Mouse (Mus musculus): Measurements from ENCODE around the gene Odf3. TPM values are rescaled to one million over a fixed set of nuclear protein-coding genes. Genes with fewer than 3 reads are reported as not detected.

Odf3 gene
- total RNA-seq (2023): not detected

DNA sequence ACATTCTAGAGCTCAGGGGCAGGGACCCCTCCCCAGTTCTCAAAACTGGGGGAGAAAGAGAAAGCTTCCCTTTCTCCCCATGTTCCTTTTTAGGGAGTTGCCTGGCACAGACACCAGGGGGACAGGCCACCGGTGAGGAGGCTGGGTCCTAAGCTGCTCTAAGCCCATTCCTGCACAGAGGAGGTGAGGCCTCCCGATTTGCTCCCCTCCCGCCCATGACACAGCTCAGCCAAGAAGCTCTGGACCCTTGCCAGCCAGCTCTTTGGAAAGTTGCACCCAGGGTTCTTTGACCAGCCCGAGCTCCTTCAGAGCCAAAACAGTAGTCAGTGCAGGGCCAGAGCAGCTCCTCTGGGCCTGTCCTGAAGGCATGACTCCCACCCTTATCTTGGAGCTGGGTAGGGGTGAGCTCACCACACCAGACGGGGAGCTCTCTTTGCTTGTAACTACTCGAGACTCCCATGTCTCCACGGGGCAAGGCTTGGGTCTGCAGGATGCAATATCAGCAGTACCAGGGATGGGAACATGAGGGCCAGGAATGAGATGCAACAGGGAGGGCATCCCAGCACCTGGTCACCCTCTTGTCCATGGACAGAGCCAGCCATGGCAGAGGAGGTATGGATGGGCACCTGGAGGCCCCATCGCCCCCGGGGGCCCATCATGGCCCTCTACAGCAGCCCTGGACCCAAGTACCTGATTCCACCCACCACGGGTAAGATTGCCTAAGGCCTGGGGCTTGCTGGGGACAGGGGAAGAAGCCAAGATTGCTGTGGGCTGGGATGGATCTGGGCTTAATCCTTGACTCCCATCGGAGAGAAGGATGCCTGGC is at the start of gene Odf3:
Gene Odf3 (plus strand): TSS at position 51 of the 826 bp plus-strand sequence.

DNA sequence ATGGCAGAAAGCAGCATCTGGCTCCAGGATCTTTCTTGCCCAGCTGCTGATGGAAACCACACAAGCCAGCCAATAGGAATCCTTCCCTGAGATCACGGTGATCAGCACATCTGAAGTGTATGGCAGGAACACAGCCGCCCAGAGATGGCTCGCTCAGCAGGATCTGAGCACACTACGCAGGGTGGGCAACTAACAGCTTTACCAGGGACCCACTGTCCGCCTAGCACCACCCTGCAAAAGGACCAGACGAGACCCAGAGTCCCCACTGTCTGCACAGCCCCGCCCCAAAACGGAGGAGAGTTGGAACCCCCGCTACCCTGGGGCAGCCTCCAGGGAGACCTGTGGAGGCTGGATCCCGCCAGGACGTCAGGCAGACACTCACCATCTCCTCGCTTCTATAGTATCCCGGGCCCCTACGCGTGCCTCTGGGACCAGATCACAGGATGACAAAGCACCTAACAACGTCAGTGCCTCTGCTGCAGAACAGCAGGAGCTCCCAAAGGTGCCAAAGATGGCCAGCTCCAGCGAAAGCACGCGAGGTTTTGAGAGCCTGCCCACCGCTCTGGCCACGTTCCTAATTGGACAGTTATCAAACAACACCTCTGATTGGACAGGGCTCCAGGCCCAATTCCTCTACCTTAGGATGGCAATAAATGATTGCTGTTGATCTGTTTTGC is 25.8 kb upstream of the Odf3 start, which contains the start of gene Zfp941:
Gene Zfp941 (minus strand): TSS at position 526 of the 677 bp plus-strand sequence.

DNA sequence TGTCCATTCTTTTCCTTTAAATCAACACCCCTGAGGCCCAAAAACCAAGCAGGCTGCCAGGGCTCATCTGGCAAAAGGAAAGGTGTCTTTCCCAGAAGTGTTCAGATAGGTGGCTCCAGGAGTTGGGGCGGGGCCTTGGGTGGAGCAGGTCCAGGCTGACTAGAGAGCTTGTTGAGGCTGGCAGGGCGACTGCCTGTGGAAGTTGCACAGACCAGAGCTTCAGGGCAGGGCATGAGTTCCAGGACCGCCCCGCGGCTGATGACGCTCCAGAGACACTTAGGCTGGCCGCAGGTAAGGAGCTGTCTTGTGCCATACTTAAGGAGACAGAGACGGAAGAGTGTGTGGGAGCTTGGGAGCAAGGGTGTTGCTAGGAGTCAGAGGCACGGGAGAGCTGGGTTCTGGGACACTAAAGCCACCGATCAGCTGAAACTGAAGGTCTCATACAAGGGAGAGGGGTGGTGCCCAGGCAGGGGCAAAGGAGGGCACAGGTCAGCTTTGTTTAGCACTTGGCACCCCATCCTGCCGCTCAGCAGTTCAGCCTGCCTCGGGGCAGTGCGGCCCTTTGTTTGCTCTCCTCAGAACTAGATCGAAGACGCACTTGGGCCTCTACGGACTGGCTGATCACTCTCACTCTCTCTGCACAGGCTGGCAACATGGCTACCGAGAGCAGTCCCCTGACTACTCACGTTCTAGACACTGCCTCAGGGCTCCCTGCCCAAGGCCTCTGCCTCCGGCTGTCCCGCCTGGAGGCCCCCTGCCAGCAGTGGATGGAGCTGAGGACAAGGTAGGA is 12.4 kb upstream of the Odf3 start, which contains the start of gene Urah:
Gene Urah (plus strand): TSS at position 51 of the 790 bp plus-strand sequence.

DNA sequence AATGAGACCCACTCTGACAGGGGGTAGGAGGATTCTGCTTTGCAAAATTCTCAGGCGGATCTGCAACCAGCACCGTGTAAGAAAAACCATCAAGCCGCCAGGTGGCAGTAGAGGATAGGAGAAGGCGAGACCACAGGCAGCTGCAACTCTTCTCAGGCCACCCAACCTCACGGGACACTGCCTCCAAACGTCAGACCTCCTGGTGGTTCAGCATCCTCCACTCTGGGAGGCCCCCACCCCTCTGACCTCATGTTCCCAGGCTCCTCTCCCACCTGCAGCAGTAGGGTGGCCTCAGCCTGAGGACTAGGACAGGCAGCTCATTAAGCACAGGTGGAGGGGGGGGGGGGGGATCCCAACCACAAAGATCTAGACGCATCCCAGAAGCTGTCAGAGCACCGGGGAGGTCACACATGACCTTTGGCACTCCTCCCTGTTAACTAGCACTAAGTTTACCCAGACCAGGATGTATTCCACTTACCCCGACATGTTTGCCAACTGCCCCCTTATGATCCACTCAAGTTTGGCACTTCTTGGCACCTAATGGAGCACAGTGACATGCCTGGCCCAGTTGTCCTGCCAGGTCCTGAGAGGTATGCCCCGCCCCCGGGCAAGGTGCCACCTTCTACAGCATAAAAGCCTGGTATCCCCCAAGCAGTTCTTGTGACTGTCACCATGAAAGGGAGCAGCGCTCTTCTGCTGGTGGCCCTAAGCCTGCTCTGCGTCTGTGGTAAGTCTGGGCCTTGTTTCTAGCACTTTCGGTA is 2.5 kb upstream of the Odf3 start, which contains the start of gene Scgb1c1:
Gene Scgb1c1 (plus strand): TSS at position 643 of the 761 bp plus-strand sequence.

DNA sequence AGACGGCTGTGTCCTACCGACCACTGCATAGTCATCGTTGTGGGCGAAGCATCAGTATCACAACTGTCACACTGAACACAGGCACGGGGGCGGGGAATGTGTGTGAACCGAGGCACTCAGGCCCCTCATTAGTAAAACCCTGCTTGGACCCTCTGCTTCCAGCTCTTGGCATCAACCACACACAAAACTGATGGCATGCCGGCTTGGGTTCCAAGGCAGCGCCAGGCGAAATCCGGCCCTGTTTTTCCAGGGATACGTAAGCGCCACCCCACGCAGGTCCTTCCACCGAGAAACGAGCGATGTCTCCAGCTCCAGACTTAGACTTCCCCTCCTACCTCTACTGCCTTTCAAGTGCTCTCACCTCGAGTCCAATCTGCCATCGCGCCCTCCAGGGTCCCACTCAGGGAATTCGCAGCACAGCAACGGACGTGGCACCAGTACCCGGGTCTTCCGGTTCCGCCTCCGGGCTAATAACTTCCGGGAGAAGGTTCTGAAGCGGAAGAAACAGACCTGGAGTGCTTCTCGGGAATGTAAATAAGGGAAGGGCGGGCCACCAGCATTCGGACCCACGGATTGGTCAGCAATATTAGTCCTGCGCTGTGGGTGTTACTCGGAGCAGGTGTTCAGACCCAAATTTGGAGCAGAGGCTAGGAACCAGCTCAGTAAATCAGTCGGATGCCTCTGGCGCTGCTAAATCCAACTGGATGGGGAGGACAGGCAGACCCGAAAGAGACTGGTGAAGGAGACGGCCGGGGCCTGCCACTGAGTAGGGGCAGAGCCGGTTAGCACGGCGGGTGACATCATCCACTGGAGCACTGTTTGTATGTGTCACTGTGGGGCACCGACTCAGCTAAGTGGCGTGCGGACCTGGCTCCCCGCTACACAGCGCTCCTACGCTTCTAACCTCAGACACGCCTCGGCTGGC is 8.5 kb downstream of the Odf3 start, which contains the start of gene Gm45785:
Gene Gm45785 (minus strand): TSS at position 472 of the 925 bp plus-strand sequence.

DNA sequence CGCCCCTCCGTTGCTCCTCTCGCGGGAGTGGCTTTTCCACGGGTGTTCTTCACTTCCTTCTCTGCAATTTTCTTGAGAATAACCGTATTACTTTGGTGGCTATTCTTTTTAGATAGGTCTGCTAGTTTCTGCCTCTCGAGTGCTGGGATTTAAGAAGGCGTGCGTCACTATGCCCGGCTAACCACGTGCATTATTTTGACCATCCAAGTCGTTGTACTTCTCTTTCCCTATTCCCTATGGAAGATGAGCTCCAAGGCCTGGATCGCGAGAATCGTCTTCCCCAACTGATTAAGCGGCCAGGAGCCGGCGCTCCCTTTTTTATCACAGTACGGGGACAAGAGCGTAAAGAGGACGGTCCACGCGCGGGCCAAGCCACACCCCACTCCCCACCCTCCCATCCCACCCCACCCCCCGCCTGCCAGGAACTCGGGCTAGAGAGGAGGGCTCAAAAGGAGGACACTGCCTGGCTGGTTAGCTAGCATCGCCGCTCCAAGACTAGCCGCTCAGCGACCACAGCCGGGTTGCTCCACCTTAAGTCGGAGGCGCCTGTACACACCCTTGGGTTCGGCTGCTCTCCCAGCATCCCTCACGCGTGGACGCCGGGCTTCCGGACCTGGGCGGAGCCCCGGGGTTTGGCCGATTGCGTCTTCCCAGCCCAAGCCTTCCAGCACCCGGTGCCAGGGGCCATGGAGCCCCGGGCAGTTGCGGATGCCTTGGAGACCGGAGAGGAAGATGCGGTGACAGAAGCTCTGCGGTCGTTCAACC is 9.4 kb downstream of the Odf3 start, which contains the start of gene Ric8a:
Gene Ric8a (plus strand): TSS at position 173 of the 765 bp plus-strand sequence.

DNA sequence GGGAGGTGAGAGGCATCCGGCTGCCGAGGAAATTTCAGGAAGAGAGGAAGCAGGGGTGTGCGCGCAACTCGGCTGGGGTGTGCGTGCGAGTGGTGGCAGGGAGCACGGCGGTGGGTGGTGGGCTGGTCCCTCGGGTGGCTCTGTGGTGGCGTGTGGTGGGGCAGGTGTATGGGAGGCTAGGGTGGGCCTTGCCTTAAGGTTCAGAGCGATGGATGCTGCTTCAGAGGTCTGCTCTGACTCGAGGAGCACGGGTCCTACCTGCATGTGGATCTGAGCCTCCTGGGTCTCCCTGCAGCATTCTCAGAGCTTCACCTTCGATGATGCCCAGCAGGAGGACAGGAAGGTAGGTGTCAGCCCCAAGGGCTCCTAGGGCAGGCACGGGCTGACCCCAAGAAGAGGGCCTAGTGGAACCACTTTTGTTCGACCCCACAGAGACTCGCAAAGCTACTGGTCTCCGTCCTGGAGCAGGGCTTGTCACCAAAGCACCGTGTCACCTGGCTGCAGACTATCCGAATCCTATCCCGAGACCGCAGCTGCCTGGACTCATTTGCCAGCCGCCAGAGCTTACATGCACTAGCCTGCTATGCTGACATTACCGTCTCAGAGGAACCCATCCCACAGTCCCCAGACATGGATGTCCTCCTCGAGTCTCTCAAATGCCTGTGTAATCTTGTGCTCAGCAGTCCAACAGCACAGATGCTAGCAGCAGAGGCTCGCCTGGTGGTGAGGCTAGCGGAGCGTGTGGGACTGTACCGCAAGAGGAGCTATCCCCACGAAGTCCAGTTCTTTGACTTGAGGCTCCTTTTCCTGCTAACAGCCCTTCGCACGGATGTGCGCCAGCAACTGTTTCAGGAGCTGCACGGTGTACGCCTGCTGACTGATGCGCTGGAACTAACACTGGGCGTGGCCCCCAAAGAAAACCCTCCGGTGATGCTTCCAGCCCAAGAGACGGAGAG is 10.2 kb downstream of the Odf3 start, which contains the start of gene Bet1l:
Gene Bet1l (minus strand): TSS at position 28 of the 956 bp plus-strand sequence.

DNA sequence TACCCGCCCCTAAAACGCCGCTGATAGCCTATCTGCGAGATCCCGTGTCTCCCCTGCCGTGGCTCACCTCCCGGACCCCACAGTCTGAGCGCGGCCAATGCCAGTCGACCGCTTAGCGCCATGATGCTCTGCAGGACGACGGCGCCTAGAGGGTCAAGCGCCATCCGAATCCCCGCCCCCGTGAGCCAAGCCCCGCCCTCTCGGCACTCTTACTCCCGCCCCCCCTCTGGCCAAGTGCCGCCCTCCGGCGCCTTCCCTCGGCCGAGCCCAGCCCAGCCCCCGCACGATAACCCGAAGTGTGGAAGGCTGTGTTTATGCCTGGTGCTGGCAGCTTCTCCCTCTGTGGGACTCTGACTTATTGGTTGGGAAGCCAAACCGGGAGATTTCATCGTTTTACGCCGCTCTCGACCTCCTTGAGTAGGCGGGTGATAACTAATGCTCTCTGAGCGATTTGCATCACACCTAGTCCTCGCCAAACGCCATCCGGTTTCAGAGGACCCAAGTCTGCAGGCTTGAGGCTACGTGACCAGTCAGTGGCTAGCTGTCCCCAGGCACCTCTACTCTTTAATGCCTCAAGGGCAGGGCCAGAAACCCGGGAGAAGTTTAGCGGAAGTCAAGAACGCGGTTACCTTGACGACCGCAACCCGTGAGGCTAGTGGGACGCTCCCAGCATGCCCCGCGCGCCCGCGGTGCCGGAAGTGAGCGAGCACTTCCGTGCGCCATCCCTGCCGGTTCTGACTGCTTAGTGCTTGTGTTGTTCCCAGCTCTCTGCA is 34.3 kb downstream of the Odf3 start, which contains the start of the genes Psmd13 and Sirt3:
Gene Psmd13 (plus strand): TSS at position 273 of the 773 bp plus-strand sequence.
Gene Sirt3 (minus strand): TSS at position 614 of the 773 bp plus-strand sequence.

DNA sequence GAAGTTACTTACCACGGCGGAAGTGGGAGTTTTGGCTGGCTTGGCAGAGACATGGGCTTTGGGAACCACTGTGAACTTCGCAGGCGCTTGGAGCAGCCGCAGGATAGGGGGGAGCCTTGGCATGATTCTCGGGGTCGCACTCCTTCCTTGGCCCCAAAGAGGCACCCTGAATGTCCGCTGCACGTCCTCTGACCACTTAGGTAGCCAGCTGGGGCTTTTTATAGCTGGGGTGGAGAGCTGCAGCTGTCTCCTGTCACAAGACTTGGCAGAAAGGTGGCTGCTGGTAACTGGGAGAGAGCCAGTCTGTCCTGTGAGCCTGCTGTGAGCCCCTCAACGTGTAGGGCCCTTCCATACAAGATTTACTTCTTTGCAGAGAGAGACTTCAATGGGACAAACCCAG is 52.6 kb downstream of the Odf3 start, which contains the start of gene Cox8b:
Gene Cox8b (minus strand): TSS at position 227 of the 400 bp plus-strand sequence.

Other genes starting within 250 kb of the Odf3 start
- not detected for gene Olfr46, start 246.5 kb upstream of the Odf3 start, total RNA-seq (2023)
- gene Olfr61, start 218.8 kb upstream of the Odf3 start, total RNA-seq (2023): not detected
- gene Olfr53, start 201.4 kb upstream of the Odf3 start, total RNA-seq (2023): not detected
- not detected for gene Olfr539, start 187.9 kb upstream of the Odf3 start, total RNA-seq (2023)
- gene Olfr45, start 165.9 kb upstream of the Odf3 start, total RNA-seq (2023): not detected
- not detected for gene Olfr541, start 150.5 kb upstream of the Odf3 start, total RNA-seq (2023)
- gene Cyp2e1, start 84.1 kb upstream of the Odf3 start, total RNA-seq (2023): not detected
- gene Syce1, start 60.0 kb upstream of the Odf3 start, total RNA-seq (2023): not detected
- gene Zfp941, start 25.6 kb upstream of the Odf3 start, total RNA-seq (2023): under 1 TPM; 0.11 to 0.13 TPM
- gene Urah, start 12.8 kb upstream of the Odf3 start, total RNA-seq (2023): not detected
- gene Scgb1c1, start 2.3 kb upstream of the Odf3 start, total RNA-seq (2023): not detected
- not detected for gene Gm45785, start 8.5 kb downstream of the Odf3 start, total RNA-seq (2023)
- 100 to 1,000 TPM; 105 to 107 TPM for gene Ric8a, start 9.2 kb downstream of the Odf3 start, total RNA-seq (2023)
- gene Bet1l, start 9.8 kb downstream of the Odf3 start, total RNA-seq (2023): 10 to 100 TPM; 21.7 to 23.7 TPM
- gene Psmd13, start 34.2 kb downstream of the Odf3 start, total RNA-seq (2023): 100 to 1,000 TPM; 100 to 112 TPM
- 10 to 100 TPM in 1 of 2 experiments, 1 to 10 TPM in 1; 9.6 to 13.1 TPM for gene Sirt3, start 34.5 kb downstream of the Odf3 start, total RNA-seq (2023)
- not detected for gene Cox8b, start 52.6 kb downstream of the Odf3 start, total RNA-seq (2023)
- gene Nlrp6, start 73.1 kb downstream of the Odf3 start, total RNA-seq (2023): under 1 TPM; 0.09 to 0.16 TPM
- gene Pgghg, start 93.6 kb downstream of the Odf3 start, total RNA-seq (2023): 10 to 100 TPM; 21.4 to 25.2 TPM
- gene Ifitm5, start 102.5 kb downstream of the Odf3 start, total RNA-seq (2023): 1 to 10 TPM; 1.5 to 3.2 TPM
- gene Gm45717, start 108.1 kb downstream of the Odf3 start, total RNA-seq (2023): not detected
- 100 to 1,000 TPM; 431 to 529 TPM for gene Ifitm2, start 108.2 kb downstream of the Odf3 start, total RNA-seq (2023)
- gene Ifitm1, start 119.4 kb downstream of the Odf3 start, total RNA-seq (2023): 100 to 1,000 TPM; 290 to 313 TPM
- gene Ifitm3, start 163.0 kb downstream of the Odf3 start, total RNA-seq (2023): 100 to 1,000 TPM; 439 to 533 TPM
- gene Ifitm6, start 170.1 kb downstream of the Odf3 start, total RNA-seq (2023): 100 to 1,000 TPM; 869 to 973 TPM
- not detected for gene Gm17387, start 181.3 kb downstream of the Odf3 start, total RNA-seq (2023)
- gene B4galnt4, start 213.3 kb downstream of the Odf3 start, total RNA-seq (2023): 1 to 10 TPM in 1 of 2 experiments, under 1 TPM in 1; 0.67 to 1.2 TPM
- 1 to 10 TPM; 3.6 to 5.5 TPM for gene Pkp3, start 230.4 kb downstream of the Odf3 start, total RNA-seq (2023)

Measured in neutrophil, adult 59 days (primary cell).